Mouse (Mus musculus): ENCODE measurements around the gene Kirrel2.

GRCm38 (mm10) chr7:30431793-30432192, 25.7 kb downstream of the Kirrel2 start:
- TF ChIP-seq GATA1 (IDR thresholded peaks at IDR 0.05; ENCODE audit: low read length), result no peak
- no peak for TF ChIP-seq TAL1 (IDR thresholded peaks at IDR 0.05; ENCODE audit: low read length)
